Mouse (Mus musculus) heart, adult 2 months (tissue): Measurements from ENCODE around the gene Gm36028.

Experiments used
- CTCF ChIP-seq: fragments of 200-600 bp; IDR thresholded peaks from 2 replicates; pipeline ENCODE4 v1.8.1; 2022; ENCODE audit warnings: antibody characterized with exemption, mild to moderate bottlenecking, moderate library complexity
- EP300 ChIP-seq: fragments of 200-500 bp; IDR thresholded peaks from 2 replicates; pipeline ENCODE4 v1.6.1; 2011; ENCODE audit warnings: low read depth, low read length, control low read depth; ENCODE audit not compliant: insufficient read depth
- POLR2A ChIP-seq: fragments of 200-500 bp; IDR thresholded peaks from 2 replicates; pipeline ENCODE4 v1.6.1; 2011; ENCODE audit warnings: mild to moderate bottlenecking, low read depth, low read length, control low read depth; ENCODE audit not compliant: insufficient read depth

DNA sequence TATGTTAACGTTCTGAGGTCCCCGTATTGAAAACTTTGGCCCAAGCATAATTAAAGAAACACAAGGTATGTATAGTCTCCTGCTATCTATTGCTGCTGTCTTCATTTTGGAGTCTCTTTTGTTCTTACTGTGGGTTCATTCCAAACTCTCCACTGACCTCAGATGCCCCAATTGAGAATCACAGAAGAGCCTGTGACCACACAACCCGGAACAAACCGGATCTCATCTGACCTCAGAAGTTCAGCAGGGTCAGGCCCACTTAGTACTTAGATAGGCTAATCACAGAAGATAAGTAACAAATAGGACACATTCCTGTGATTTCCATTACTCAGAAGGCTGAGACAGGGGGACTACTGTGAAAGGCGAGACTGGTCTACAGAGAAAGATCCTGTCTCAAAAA is 6.4 kb downstream of the Gm36028 start:
- TF ChIP-seq CTCF (no peak), EP300 (no peak), POLR2A (no peak)
